Mouse (Mus musculus): Measurements from ENCODE around the gene Rftn2. TPM values are rescaled to one million over a fixed set of nuclear protein-coding genes. Genes with fewer than 3 reads are reported as not detected.

The Rftn2 gene
- total RNA-seq, 2 experiments from 2014 or later, result 14.2 to 19.7 TPM

- DNase-seq, result no peak
Measured at GRCm38 (mm10) chr1:55210202-55210965, 16.2 kb downstream of the Rftn2 start.

DNA sequence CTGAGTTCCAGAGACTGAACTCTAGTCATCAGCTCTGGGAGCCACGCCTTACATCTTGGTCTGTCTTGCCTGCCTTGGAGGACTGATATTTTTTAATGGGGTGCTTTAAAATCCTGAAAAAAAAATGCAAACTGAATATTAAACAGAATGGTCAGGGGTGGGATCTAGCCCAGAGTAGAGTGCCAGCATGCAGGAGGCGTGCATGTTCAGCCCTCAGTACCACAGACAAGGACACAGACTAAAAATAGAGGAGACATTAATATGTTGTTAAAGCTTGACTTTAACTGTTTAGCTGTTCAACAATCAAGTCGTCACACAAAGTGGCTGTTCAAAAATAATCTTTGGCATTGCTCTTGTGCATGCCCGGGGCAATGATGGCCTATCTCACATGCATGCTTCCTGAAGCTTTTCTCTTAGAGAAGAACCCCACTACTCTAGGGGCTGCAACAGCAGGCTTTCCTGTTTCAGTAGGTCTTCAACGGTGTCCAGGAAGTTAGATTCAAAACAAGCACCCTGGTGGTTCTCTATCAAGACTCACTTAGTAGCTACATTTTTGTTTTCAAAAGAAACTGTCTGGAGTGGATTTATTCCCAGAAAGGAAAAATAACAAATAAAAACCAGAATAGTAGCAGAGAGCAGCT, 18.0 kb downstream of the Rftn2 start:
- DNase-seq, result no peak

GRCm38 (mm10) chr1:55207561-55207960, 19.0 kb downstream of the Rftn2 start:
- peak; percentile 39 for DNase-seq

DNA sequence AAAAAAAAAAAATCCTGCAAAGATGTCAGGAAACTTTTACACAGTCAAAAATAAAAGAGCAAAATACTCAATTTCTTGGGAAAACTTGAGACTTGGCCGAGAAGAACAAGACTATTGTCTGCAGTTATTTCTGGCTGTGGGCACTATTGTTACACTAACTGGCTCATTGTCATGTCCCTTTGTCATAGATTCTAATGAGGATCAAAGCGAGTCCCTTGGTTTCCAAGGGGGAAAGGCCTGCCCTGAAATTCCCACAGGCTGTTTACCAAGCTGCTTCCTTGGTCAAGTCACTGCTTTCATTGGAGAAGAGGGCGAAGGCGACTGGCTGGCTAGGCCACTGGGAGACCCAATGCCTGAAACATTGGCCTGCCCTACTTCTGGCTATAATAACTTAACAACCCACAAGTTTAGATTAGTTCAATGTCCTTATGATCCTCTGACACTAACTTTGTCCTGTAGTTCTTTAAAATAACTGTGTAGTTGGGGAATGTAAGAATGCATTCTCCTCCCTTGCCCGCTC, 20.7 kb downstream of the Rftn2 start:
- no peak for DNase-seq

GRCm38 (mm10) chr1:55201850-55202752, 24.5 kb downstream of the Rftn2 start:
- peak; percentile 67 for DNase-seq

- DNase-seq, result no peak
Measured at GRCm38 (mm10) chr1:55198719-55199118, 27.9 kb downstream of the Rftn2 start.

DNA sequence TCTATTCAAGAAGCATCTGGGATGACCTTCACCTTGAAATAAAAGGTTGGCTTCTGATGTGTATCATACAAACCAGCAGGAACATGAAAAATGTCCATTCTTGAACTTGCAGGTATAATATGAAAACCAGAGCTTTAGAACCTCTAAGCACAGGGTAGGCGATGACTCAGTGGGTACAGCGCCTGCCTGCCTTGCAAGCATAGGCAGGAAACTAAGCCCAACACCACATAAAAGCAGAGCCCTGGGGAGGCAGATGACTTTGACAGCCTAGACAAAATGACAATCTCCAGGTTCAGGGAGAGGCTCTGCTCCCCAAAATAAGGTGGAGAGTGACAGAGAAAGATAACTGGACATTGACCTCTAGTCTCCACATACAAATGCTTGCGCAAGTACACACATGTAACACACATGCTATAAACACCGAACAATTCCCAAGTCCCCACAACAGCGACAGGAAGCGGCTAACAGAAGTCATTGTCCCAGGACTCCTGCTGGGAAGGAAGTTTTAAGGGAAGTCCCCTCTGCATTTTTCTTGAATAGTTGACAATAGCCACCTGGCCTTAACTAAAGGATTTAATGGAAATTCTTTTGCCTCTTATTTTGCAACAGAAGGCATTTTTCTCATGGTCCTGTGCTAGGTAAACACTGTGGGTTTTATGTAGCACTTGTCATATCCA, 30.1 kb downstream of the Rftn2 start:
- DNase-seq, result no peak

- no peak for DNase-seq
Measured at GRCm38 (mm10) chr1:55195021-55195420, 31.6 kb downstream of the Rftn2 start.

DNA sequence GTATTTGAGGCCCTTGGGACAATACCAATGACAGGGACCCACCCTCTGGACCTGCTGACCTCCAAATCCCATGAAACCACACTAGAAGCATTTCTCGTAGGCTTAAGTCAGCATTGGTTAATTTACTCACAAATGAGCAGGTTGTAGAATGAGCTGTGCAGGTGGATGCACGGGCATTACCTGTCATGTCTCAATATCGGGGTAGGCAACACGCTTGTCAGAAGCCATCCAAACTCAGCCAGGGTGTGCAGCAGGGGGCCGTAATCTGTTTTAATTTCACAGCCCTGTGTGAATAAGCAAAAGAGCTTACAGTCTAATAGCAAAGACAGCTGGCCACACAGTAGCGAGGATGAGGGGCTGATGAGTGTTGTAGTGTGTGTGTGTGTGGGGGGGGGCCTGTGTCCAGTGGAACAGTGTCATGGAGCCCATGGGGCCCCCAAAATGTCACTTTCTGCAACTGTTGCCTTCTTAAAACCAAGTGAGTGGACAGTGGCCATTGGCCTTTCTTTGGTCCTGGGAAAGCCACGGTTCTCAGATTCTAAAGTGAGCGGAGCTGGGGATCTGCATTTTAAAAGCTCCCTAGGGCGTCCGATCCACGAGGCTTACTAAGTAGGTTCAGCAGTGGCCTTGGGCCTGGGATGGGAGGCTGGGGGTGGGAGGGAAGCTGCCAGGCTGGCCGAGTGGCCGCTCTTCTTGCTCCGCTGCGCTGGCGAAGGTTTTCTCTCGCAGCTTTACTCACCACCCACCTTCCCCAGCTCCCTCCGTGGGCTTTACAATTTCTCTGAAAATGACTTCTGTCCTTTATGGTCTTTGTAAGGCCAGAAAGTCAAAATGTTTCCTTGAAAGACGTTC, 32.3 kb downstream of the Rftn2 start:
- DNase-seq, result peak; percentile 41

DNA sequence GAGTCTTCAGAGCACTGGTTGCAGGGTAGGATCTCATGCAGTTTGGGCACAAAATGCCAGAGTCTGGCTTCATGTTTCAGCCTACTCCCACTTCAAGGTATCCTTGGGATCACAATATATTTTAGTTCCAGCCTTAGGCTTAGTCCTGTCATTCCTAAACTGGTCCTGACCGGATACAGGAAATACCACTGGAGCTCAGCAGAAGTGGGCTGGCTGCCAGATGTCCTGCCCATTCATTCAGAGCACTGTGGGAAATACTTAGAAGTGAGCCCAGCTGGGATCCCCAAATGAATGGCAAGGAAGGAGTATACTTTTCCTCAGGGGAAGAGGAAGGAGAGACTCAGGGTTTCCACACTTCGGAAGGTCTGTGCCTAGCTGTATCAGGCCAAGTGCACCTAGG, 33.3 kb downstream of the Rftn2 start:
- DNase-seq, result peak; percentile 65

DNA sequence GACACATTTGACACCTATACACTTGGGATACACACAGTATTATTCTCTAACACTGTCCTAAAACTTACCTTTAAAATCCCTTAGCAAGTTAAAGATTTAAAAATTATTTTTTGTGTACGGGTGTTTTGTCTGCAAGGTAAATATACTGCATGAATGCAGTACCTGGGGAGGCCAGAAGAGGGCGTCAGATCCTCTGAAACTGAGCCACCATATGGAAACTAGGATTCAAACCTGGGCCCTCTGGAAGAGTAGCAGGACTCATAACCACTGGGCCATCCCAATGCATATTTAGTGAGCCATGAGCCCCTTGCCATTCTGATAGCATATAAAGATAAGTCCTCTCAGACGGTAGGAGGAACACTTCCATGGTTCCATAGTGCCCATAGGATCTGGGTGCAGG, 33.8 kb downstream of the Rftn2 start:
- peak; percentile 69 for DNase-seq

GRCm38 (mm10) chr1:55192015-55192414, 34.6 kb downstream of the Rftn2 start:
- no peak for DNase-seq

GRCm38 (mm10) chr1:55186592-55187210, 39.9 kb downstream of the Rftn2 start:
- no peak for DNase-seq

DNA sequence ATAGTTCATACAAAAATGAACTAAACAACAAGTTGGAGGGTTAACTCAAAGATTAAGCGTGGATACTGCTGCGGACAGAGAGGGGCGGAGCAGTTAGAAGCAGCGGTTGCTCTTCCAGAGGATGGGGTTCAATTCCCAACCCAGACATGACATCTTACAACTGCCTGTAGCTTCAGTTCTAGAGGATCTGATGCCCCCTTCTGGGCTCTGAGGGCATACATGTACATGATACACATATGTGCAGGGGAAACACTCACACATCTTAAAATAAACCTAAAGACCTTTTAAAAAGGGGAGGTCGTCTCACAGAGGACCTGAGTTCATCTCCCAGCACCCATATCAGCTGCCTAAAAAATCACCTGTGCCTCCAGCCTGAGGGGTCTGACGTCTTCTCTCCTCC, 40.9 kb downstream of the Rftn2 start:
- DNase-seq, result no peak

DNA sequence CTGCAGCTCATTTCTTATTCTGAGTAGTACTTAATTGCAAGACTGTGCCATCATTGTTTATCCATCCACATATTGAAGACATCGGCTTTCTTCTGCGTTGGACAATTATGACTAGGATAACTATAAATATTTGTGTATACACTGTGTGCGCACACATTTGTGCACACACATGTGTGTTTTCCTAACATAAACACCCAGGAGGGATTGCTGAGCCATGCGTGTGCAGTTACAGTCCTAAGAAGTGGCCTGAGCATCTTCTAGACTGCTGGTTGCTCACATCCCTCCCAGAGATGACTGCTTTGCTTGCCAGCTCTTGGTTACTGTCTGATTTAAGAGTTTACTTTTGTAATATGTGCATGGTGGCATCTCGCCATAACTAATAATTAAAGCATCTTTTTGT, 44.2 kb downstream of the Rftn2 start:
- DNase-seq, result no peak

DNA sequence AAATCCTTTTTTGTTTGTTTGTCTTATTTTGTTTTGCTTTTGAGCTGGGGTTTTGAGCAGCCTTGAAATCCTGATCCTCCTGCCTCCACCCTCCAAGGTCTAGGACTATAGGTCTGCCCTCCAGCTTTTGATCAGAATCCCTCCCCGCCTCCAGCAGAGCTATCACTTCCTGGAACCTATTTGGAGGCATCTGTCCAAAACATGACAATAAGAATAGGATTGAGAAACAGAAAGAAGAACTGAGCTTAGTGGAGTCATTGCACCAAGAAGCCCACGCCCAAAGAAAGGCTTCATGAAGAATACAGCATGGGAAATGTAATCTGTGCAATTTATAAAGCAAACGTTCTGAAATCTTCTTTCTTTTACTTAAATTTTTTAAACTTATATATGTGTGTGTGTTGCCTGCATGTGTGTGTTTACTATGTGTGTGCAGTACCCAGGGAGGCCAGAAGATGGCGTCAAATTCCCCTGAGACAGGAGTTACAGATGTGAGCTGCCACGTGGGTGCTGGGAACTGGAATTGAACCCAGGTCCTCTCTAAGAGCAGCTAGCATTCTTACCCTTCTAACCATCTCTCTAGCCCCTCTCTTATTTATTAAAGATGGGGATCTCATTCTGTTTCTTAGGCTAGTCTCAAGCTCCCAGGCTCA, 46.5 kb downstream of the Rftn2 start:
- DNase-seq, result no peak

DNA sequence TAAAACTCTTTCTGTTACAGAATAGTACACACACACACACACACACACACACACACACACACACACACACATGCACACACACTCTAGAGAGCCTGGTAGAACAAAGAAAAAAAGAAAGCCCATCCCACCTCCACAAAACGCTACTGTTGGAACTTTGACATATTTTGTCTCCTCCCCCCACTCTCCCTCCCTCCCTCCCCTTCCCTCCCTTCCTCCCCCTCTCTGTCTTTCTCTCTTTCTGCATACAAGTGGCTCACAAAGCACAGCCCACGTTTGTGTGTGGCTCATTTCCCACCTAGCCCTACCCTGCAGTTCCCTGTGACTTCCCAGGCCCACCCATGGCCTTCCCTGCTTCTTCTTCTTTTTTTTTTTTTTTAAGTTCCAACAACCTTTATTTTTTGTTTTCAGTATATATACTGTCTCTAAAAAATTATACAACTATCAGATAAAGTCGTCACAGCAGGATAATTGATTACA, 52.0 kb downstream of the Rftn2 start:
- no peak for DNase-seq

DNA sequence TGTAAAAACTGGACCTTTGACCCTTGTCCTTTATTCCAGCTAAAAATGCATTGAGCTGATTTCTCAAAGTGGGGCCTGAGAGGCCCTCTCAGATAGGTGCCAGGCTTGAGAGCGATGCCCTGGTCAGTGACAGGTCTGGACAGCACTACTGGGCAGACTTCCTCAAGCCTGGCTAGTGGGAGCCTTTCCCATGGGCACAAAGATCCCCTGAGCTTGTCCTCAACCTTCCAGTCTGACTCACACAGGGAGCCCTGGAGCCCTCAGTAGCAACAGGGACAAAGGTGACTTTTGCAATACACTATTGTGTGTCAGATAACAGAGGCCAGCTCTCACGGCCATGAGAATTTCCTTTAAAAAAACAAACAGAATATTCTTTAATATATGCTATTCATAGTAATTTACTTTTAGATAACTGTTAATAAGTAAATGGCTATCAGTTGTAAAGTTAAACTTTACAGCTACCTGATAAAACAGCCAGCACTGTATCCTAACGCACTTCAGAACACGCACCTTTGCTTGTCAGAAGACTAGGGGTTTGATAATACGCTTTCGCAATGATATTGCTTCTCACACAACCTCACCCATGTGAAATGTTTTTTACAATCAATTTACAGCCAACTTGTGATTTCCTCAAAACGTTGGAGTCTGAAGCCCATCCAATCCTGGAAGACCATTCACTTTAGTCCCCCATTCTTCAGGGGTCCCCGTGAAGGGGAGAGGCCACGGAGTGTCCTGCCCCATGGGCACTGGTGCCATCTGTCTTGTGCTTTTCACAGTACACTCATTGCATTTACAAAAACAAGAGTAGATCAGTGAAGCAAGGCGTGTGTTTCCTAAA, 52.6 kb downstream of the Rftn2 start:
- peak; percentile 70 for DNase-seq
